Mouse (Mus musculus): ENCODE data around the gene Cdc20. TPM values are rescaled to one million over a fixed set of nuclear protein-coding genes. Genes with fewer than 3 reads are reported as not detected.

The Cdc20 gene
- polyA plus RNA-seq, 1 experiment = 2.3 TPM

- Histone ChIP-seq H3K27ac (ENCODE audit: insufficient read depth, low read length) (no peak overlapping the region), H3K4me3 (ENCODE audit: insufficient read depth, low read length) (no peak overlapping the region), H3K4me1 (ENCODE audit: control insufficient read depth, insufficient read depth, low read length) (no peaks in the 10 kb centered on the region)
- TF ChIP-seq CTCF (IDR thresholded peaks at IDR 0.05; ENCODE audit: extremely low read depth, insufficient read depth, low read length) = no peak
- TF ChIP-seq POLR2A (IDR thresholded peaks at IDR 0.05; ENCODE audit: extremely low read depth, insufficient read depth, low read length) = no peak
Observed at GRCm38 (mm10) chr4:118401918-118402317, 35.2 kb downstream of the Cdc20 start.

GRCm38 (mm10) chr4:118401421-118401820 lies 35.7 kb downstream of the Cdc20 start:
- no peaks in the 10 kb centered on the region for H3K4me1 ChIP-seq (ENCODE audit: control insufficient read depth, insufficient read depth, low read length)
- H3K4me3 ChIP-seq (ENCODE audit: insufficient read depth, low read length) = no peak overlapping the region
- TF ChIP-seq CTCF (IDR thresholded peaks at IDR 0.05; ENCODE audit: extremely low read depth, insufficient read depth, low read length) (no peak), POLR2A (IDR thresholded peaks at IDR 0.05; ENCODE audit: extremely low read depth, insufficient read depth, low read length) (no peak)
- H3K27ac ChIP-seq (ENCODE audit: insufficient read depth, low read length) = no peak overlapping the region

- Histone ChIP-seq H3K4me3 (ENCODE audit: insufficient read depth, low read length) (no peak overlapping the region), H3K27ac (ENCODE audit: insufficient read depth, low read length) (no peak overlapping the region), H3K4me1 (ENCODE audit: control insufficient read depth, insufficient read depth, low read length) (no peaks in the 10 kb centered on the region)
- no peak for TF ChIP-seq CTCF (IDR thresholded peaks at IDR 0.05; ENCODE audit: extremely low read depth, insufficient read depth, low read length)
- no peak for TF ChIP-seq POLR2A (IDR thresholded peaks at IDR 0.05; ENCODE audit: extremely low read depth, insufficient read depth, low read length)
Observed at GRCm38 (mm10) chr4:118398400-118398799, 38.8 kb downstream of the Cdc20 start.

- TF ChIP-seq CTCF (IDR thresholded peaks at IDR 0.05; ENCODE audit: extremely low read depth, insufficient read depth, low read length) (no peak), POLR2A (IDR thresholded peaks at IDR 0.05; ENCODE audit: extremely low read depth, insufficient read depth, low read length) (no peak)
- H3K4me1 ChIP-seq (ENCODE audit: control insufficient read depth, insufficient read depth, low read length) = no peaks in the 10 kb centered on the region
- no peak overlapping the region for H3K27ac ChIP-seq (ENCODE audit: insufficient read depth, low read length)
- no peak overlapping the region for H3K4me3 ChIP-seq (ENCODE audit: insufficient read depth, low read length)
Observed at GRCm38 (mm10) chr4:118396433-118396832, 40.7 kb downstream of the Cdc20 start.

GRCm38 (mm10) chr4:118395289-118395688 lies 41.9 kb downstream of the Cdc20 start:
- H3K4me3 ChIP-seq (ENCODE audit: insufficient read depth, low read length) = no peak overlapping the region
- no peak for TF ChIP-seq CTCF (IDR thresholded peaks at IDR 0.05; ENCODE audit: extremely low read depth, insufficient read depth, low read length)
- no peak for TF ChIP-seq POLR2A (IDR thresholded peaks at IDR 0.05; ENCODE audit: extremely low read depth, insufficient read depth, low read length)

GRCm38 (mm10) chr4:118394505-118394904 lies 42.6 kb downstream of the Cdc20 start:
- TF ChIP-seq CTCF (IDR thresholded peaks at IDR 0.05; ENCODE audit: extremely low read depth, insufficient read depth, low read length) = no peak
- no peak for TF ChIP-seq POLR2A (IDR thresholded peaks at IDR 0.05; ENCODE audit: extremely low read depth, insufficient read depth, low read length)
- no peaks in the 10 kb centered on the region for H3K4me1 ChIP-seq (ENCODE audit: control insufficient read depth, insufficient read depth, low read length)
- no peak overlapping the region for H3K4me3 ChIP-seq (ENCODE audit: insufficient read depth, low read length)
- no peak overlapping the region for H3K27ac ChIP-seq (ENCODE audit: insufficient read depth, low read length)

More at GRCm38 (mm10) chr4:118395289-118395688, 41.9 kb downstream of the Cdc20 start:
- Histone ChIP-seq H3K27ac (ENCODE audit: insufficient read depth, low read length) (no peak overlapping the region), H3K4me1 (ENCODE audit: control insufficient read depth, insufficient read depth, low read length) (no peaks in the 10 kb centered on the region)

- Histone ChIP-seq H3K4me1 (ENCODE audit: control insufficient read depth, insufficient read depth, low read length) (no peaks in the 10 kb centered on the region), H3K4me3 (ENCODE audit: insufficient read depth, low read length) (no peak overlapping the region), H3K27ac (ENCODE audit: insufficient read depth, low read length) (no peak overlapping the region)
- TF ChIP-seq POLR2A (IDR thresholded peaks at IDR 0.05; ENCODE audit: extremely low read depth, insufficient read depth, low read length) = no peak
- no peak for TF ChIP-seq CTCF (IDR thresholded peaks at IDR 0.05; ENCODE audit: extremely low read depth, insufficient read depth, low read length)
Observed at GRCm38 (mm10) chr4:118390146-118390545, 47.0 kb downstream of the Cdc20 start.

- Histone ChIP-seq H3K4me3 (ENCODE audit: insufficient read depth, low read length) (no peak overlapping the region), H3K4me1 (ENCODE audit: control insufficient read depth, insufficient read depth, low read length) (no peaks in the 10 kb centered on the region)
- no peak for TF ChIP-seq CTCF (IDR thresholded peaks at IDR 0.05; ENCODE audit: extremely low read depth, insufficient read depth, low read length)
- no peak for TF ChIP-seq POLR2A (IDR thresholded peaks at IDR 0.05; ENCODE audit: extremely low read depth, insufficient read depth, low read length)
Observed at GRCm38 (mm10) chr4:118387316-118387715, 49.8 kb downstream of the Cdc20 start.

GRCm38 (mm10) chr4:118383271-118383670 lies 53.9 kb downstream of the Cdc20 start:
- no peak overlapping the region for H3K27ac ChIP-seq (ENCODE audit: insufficient read depth, low read length)
- H3K4me1 ChIP-seq (ENCODE audit: control insufficient read depth, insufficient read depth, low read length) = no peaks in the 10 kb centered on the region
- H3K4me3 ChIP-seq (ENCODE audit: insufficient read depth, low read length) = no peak overlapping the region
- TF ChIP-seq POLR2A (IDR thresholded peaks at IDR 0.05; ENCODE audit: extremely low read depth, insufficient read depth, low read length) (no peak), CTCF (IDR thresholded peaks at IDR 0.05; ENCODE audit: extremely low read depth, insufficient read depth, low read length) (no peak)

More at GRCm38 (mm10) chr4:118387316-118387715, 49.8 kb downstream of the Cdc20 start:
- no peak overlapping the region for H3K27ac ChIP-seq (ENCODE audit: insufficient read depth, low read length)

Other genes starting within 250 kb of the Cdc20 start
- 39.9 and 42.3 TPM in 2 replicates for gene Ptprf, start 145.9 kb downstream of the Cdc20 start, polyA plus RNA-seq (2012; rRNA removed)
- gene Szt2, start 28.1 kb downstream of the Cdc20 start, polyA plus RNA-seq (2012; rRNA removed) = 33.4 and 38.6 TPM in 2 replicates
- gene Med8, start 28.0 kb downstream of the Cdc20 start, polyA plus RNA-seq (2012; rRNA removed) = 58.6 and 59.8 TPM in 2 replicates
- gene Elovl1, start 9.3 kb downstream of the Cdc20 start, polyA plus RNA-seq (2012; rRNA removed) = 69.3 and 79.4 TPM in 2 replicates
- gene Mpl, start 20.2 kb upstream of the Cdc20 start, polyA plus RNA-seq (2012; rRNA removed) = 1.4 and 1.5 TPM in 2 replicates
- gene Tie1, start 52.7 kb upstream of the Cdc20 start, polyA plus RNA-seq (2012; rRNA removed) = 12.8 and 13.2 TPM in 2 replicates
- gene 2610528J11Rik, start 89.6 kb upstream of the Cdc20 start, polyA plus RNA-seq (2012; rRNA removed) = 0.19 TPM in 1 of 2 replicates, not detected in the other
- 23.7 and 27.7 TPM in 2 replicates for gene Tmem125, start 106.7 kb upstream of the Cdc20 start, polyA plus RNA-seq (2012; rRNA removed)
- 0.32 and 0.56 TPM in 2 replicates for gene Cfap57, start 183.4 kb upstream of the Cdc20 start, polyA plus RNA-seq (2012; rRNA removed)
- 53.1 and 54.8 TPM in 2 replicates for gene Ebna1bp2, start 183.4 kb upstream of the Cdc20 start, polyA plus RNA-seq (2012; rRNA removed)
- gene Olfr62, start 221.6 kb upstream of the Cdc20 start, polyA plus RNA-seq (2012; rRNA removed) = not detected in 2 replicates